Mouse (Mus musculus): ENCODE data around the gene Ick. TPM values are rescaled to one million over a fixed set of nuclear protein-coding genes. Genes with fewer than 3 reads are reported as not detected.
A peak's percentile ranks its signal among the peaks of the same experiment; 100 is the strongest.

Gene Ick
- polyA plus RNA-seq, 1 experiment = 16.9 TPM

- Histone ChIP-seq H3K4me1 (ENCODE audit: control insufficient read depth, insufficient read depth, low read length) (peaks cover 4% of the 10 kb centered on the region; the same call in 1 of the 2 replicates), H3K27ac (ENCODE audit: insufficient read depth, low read length) (no peak overlapping the region), H3K27me3 (ENCODE audit: control insufficient read depth, insufficient read depth, low read length) (no peaks in the 10 kb centered on the region), H3K4me3 (replicated peaks; ENCODE audit: insufficient read depth, low read depth, low read length) (no peak overlapping the region)
- no peak for TF ChIP-seq POLR2A (IDR thresholded peaks at IDR 0.05; ENCODE audit: borderline replicate concordance, insufficient read depth, low read length)
- WGBS = 45% methylated on average over 11 of the region's 11 CpGs
- DNase-seq = peak in 1 of 2 experiments; percentile 19
Measured at GRCm38 (mm10) chr9:78195034-78195433, 86.0 kb downstream of the Ick start.

- TF ChIP-seq POLR2A (IDR thresholded peaks at IDR 0.05; ENCODE audit: borderline replicate concordance, insufficient read depth, low read length) (no peak), CTCF (IDR thresholded peaks at IDR 0.05; ENCODE audit: borderline replicate concordance, insufficient read depth, low read depth, low read length) (no peak)
- DNase-seq = no peak
- 96% methylated on average over 9 of the region's 9 CpGs for WGBS
Measured at GRCm38 (mm10) chr9:78197801-78198200, 88.8 kb downstream of the Ick start.

GRCm38 (mm10) chr9:78204194-78204593 is 95.2 kb downstream of the Ick start:
- no peak overlapping the region for H3K27ac ChIP-seq (ENCODE audit: insufficient read depth, low read length)
- no peak for DNase-seq
- TF ChIP-seq POLR2A (IDR thresholded peaks at IDR 0.05; ENCODE audit: borderline replicate concordance, insufficient read depth, low read length) (no peak), CTCF (IDR thresholded peaks at IDR 0.05; ENCODE audit: borderline replicate concordance, insufficient read depth, low read depth, low read length) (no peak)
- H3K27me3 ChIP-seq (ENCODE audit: control insufficient read depth, insufficient read depth, low read length) = no peaks in the 10 kb centered on the region
- H3K4me1 ChIP-seq (ENCODE audit: control insufficient read depth, insufficient read depth, low read length) = no peaks in the 10 kb centered on the region
- WGBS = 88% methylated on average over 6 of the region's 6 CpGs
- no peak overlapping the region for H3K4me3 ChIP-seq (replicated peaks; ENCODE audit: insufficient read depth, low read depth, low read length)

More at GRCm38 (mm10) chr9:78197801-78198200, 88.8 kb downstream of the Ick start:
- Histone ChIP-seq H3K27me3 (ENCODE audit: control insufficient read depth, insufficient read depth, low read length) (no peaks in the 10 kb centered on the region), H3K4me1 (ENCODE audit: control insufficient read depth, insufficient read depth, low read length) (peaks cover 4% of the 10 kb centered on the region; the same call in 1 of the 2 replicates), H3K4me3 (replicated peaks; ENCODE audit: insufficient read depth, low read depth, low read length) (no peak overlapping the region), H3K27ac (ENCODE audit: insufficient read depth, low read length) (no peak overlapping the region)

GRCm38 (mm10) chr9:78208956-78209355 is 100.0 kb downstream of the Ick start:
- H3K27me3 ChIP-seq (ENCODE audit: control insufficient read depth, insufficient read depth, low read length) = no peaks in the 10 kb centered on the region
- DNase-seq = no peak
- H3K4me3 ChIP-seq (replicated peaks; ENCODE audit: insufficient read depth, low read depth, low read length) = no peak overlapping the region
- TF ChIP-seq POLR2A (IDR thresholded peaks at IDR 0.05; ENCODE audit: borderline replicate concordance, insufficient read depth, low read length) (no peak), CTCF (IDR thresholded peaks at IDR 0.05; ENCODE audit: borderline replicate concordance, insufficient read depth, low read depth, low read length) (no peak)
- no peak overlapping the region for H3K27ac ChIP-seq (ENCODE audit: insufficient read depth, low read length)
- 82% methylated on average over 4 of the region's 4 CpGs for WGBS
- no peaks in the 10 kb centered on the region for H3K4me1 ChIP-seq (ENCODE audit: control insufficient read depth, insufficient read depth, low read length)

- WGBS = 85% methylated on average over 3 of the region's 3 CpGs
- Histone ChIP-seq H3K27me3 (ENCODE audit: control insufficient read depth, insufficient read depth, low read length) (no peaks in the 10 kb centered on the region), H3K4me1 (ENCODE audit: control insufficient read depth, insufficient read depth, low read length) (no peaks in the 10 kb centered on the region), H3K27ac (ENCODE audit: insufficient read depth, low read length) (no peak overlapping the region), H3K4me3 (replicated peaks; ENCODE audit: insufficient read depth, low read depth, low read length) (no peak overlapping the region)
- TF ChIP-seq POLR2A (IDR thresholded peaks at IDR 0.05; ENCODE audit: borderline replicate concordance, insufficient read depth, low read length) = no peak
- no peak for TF ChIP-seq CTCF (IDR thresholded peaks at IDR 0.05; ENCODE audit: borderline replicate concordance, insufficient read depth, low read depth, low read length)
- no peak for DNase-seq
Measured at GRCm38 (mm10) chr9:78210079-78210478, 101.1 kb downstream of the Ick start.

GRCm38 (mm10) chr9:78210821-78211220 is 101.8 kb downstream of the Ick start:
- H3K4me3 ChIP-seq (replicated peaks; ENCODE audit: insufficient read depth, low read depth, low read length) = no peak overlapping the region
- TF ChIP-seq POLR2A (IDR thresholded peaks at IDR 0.05; ENCODE audit: borderline replicate concordance, insufficient read depth, low read length) = no peak
- TF ChIP-seq CTCF (IDR thresholded peaks at IDR 0.05; ENCODE audit: borderline replicate concordance, insufficient read depth, low read depth, low read length) = no peak
- 96% methylated on average over 2 of the region's 2 CpGs for WGBS
- no peak overlapping the region for H3K27ac ChIP-seq (ENCODE audit: insufficient read depth, low read length)
- H3K4me1 ChIP-seq (ENCODE audit: control insufficient read depth, insufficient read depth, low read length) = no peaks in the 10 kb centered on the region
- no peaks in the 10 kb centered on the region for H3K27me3 ChIP-seq (ENCODE audit: control insufficient read depth, insufficient read depth, low read length)
- no peak for DNase-seq

- DNase-seq = no peak
- Histone ChIP-seq H3K4me1 (ENCODE audit: control insufficient read depth, insufficient read depth, low read length) (no peaks in the 10 kb centered on the region), H3K27me3 (ENCODE audit: control insufficient read depth, insufficient read depth, low read length) (no peaks in the 10 kb centered on the region), H3K27ac (ENCODE audit: insufficient read depth, low read length) (no peak overlapping the region), H3K4me3 (replicated peaks; ENCODE audit: insufficient read depth, low read depth, low read length) (no peak overlapping the region)
- WGBS = 92% methylated on average over 3 of the region's 3 CpGs
- TF ChIP-seq POLR2A (IDR thresholded peaks at IDR 0.05; ENCODE audit: borderline replicate concordance, insufficient read depth, low read length) = no peak
Measured at GRCm38 (mm10) chr9:78211521-78211920, 102.5 kb downstream of the Ick start.

- 80% methylated on average over 7 of the region's 7 CpGs for WGBS
- H3K4me1 ChIP-seq (ENCODE audit: control insufficient read depth, insufficient read depth, low read length) = no peaks in the 10 kb centered on the region
- DNase-seq = no peak
- no peaks in the 10 kb centered on the region for H3K27me3 ChIP-seq (ENCODE audit: control insufficient read depth, insufficient read depth, low read length)
- TF ChIP-seq CTCF (IDR thresholded peaks at IDR 0.05; ENCODE audit: borderline replicate concordance, insufficient read depth, low read depth, low read length) = no peak
- no peak for TF ChIP-seq POLR2A (IDR thresholded peaks at IDR 0.05; ENCODE audit: borderline replicate concordance, insufficient read depth, low read length)
- no peak overlapping the region for H3K4me3 ChIP-seq (replicated peaks; ENCODE audit: insufficient read depth, low read depth, low read length)
- no peak overlapping the region for H3K27ac ChIP-seq (ENCODE audit: insufficient read depth, low read length)
Measured at GRCm38 (mm10) chr9:78212341-78213049, 103.5 kb downstream of the Ick start.

All from cerebellum, adult 2 months (tissue).